Mouse (Mus musculus): ENCODE measurements around the gene Klhl2. TPM values are rescaled to one million over a fixed set of nuclear protein-coding genes. Genes with fewer than 3 reads are reported as not detected.

The Klhl2 gene
- polyA plus RNA-seq, 1 experiment from 2014 or later: 40.5 TPM

DNA sequence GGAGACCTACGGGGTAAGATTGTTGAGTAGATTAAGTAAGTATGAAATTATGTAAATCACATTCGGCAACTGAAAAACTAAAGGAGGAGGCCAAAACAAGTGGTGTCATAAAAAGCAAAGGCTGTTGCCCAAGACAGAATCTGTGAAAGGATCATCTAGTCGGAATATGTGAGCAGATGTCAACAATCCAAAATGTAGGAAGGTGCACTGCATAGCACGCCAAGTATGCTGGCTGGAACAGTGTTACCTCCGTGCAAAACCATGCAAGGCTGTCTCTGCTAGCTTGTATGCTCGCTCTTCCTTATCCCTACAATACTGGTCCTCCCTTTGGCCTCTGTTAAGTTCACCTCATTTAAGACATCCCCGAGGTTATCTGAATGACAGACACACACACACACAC lies 4.5 kb downstream of the Klhl2 start:
- no peak for ATAC-seq (ENCODE audit: low FRiP score, low read depth)
- H3K4me3 ChIP-seq: no peak overlapping the region
- H3K27ac ChIP-seq (replicated peaks): no peak overlapping the region
- no peaks in the 10 kb centered on the region for H3K27me3 ChIP-seq
- no peaks in the 10 kb centered on the region for H3K36me3 ChIP-seq
- 81% methylated on average over 7 of the region's 7 CpGs for WGBS
- H3K4me1 ChIP-seq (replicated peaks): peaks cover 34% of the 10 kb centered on the region
- no peak overlapping the region for H3K4me2 ChIP-seq
- no peaks in the 10 kb centered on the region for H3K9me3 ChIP-seq
- H3K9ac ChIP-seq: no peak overlapping the region

DNA sequence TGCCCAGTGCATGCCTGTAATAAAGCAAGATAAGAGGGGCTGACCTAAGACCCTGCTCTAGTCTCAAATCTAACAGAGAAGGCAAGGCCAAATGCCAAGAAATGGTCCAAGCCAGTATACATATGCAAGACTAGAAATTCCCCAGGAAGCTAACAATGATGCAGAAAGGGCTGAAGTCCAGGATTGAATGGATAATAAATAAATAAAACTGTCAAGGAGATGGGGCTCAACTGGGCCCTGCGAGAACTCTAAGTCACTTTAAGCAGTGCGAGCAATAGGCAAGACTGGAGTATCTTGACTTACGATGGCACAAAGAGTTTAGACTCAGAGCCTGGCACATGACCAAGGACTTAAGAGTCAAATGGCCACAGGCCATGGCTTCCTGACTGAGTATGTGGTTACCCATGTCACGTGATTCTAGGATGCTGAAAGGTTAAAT lies 5.8 kb downstream of the Klhl2 start:
- no peak for ATAC-seq (ENCODE audit: low FRiP score, low read depth)
- H3K27me3 ChIP-seq: no peaks in the 10 kb centered on the region
- H3K9me3 ChIP-seq: no peaks in the 10 kb centered on the region
- H3K4me2 ChIP-seq: no peak overlapping the region
- H3K4me3 ChIP-seq: no peak overlapping the region
- H3K36me3 ChIP-seq: no peaks in the 10 kb centered on the region
- WGBS: 78% methylated on average over 4 of the region's 4 CpGs
- peaks cover 34% of the 10 kb centered on the region for H3K4me1 ChIP-seq (replicated peaks)
- no peak overlapping the region for H3K9ac ChIP-seq
- no peak overlapping the region for H3K27ac ChIP-seq (replicated peaks)

DNA sequence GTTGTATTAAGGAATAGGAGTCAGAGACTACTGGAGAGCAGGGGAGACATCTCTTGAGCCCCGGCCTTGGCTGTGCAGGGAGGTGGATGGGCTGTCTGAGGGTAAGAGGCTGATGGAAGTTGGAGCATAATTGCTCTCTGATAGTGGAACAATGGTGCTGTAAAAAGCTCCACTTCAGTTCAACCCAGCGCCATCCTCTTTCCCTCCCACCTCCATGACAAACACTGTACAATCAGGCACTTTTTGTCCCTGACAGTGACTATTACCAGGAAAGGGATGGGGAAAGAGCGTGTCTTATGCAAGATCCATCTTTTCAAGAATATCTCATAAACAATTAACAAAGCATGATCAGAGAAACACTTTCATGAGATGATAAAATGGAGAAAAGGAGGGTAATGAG lies 6.6 kb downstream of the Klhl2 start:
- H3K4me1 ChIP-seq (replicated peaks): peaks cover 27% of the 10 kb centered on the region
- ATAC-seq (ENCODE audit: low FRiP score, low read depth): no peak

DNA sequence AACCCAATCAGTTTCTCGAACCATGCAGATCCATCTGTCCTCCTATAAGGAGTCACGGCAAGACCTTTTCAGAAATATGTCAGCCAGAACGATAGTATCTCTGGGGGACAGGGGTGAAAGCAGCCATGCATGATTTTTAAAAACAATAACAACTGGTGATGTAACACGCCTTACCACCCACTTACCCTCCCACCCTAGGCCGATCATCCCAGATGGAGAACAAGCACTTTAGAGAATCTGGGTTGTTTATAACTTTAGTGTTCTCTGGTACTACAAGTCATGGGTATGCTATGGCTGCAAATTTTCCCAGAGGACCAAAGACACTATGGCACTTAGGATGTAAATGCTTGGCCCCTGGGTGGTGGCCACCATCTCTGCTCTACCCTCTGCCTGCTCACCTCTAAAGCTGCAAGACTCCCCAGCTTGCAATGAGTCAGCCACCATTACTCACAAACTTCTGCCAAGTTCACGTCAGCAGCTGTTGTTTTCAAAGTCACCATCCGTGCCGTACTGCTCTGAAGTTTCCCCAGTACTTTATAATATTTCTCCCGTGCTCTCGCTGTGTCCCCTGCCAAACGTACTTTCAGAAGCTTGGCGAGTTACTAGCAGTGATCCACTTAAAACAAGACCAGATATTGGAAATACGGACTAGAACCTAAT lies 7.9 kb downstream of the Klhl2 start:
- 83% methylated on average over 13 of the region's 13 CpGs for WGBS
- H3K4me1 ChIP-seq (replicated peaks): peaks cover 19% of the 10 kb centered on the region
- H3K9ac ChIP-seq: no peak overlapping the region
- no peaks in the 10 kb centered on the region for H3K27me3 ChIP-seq
- H3K4me2 ChIP-seq: no peak overlapping the region
- no peak overlapping the region for H3K27ac ChIP-seq (replicated peaks)
- no peaks in the 10 kb centered on the region for H3K9me3 ChIP-seq
- no peak for ATAC-seq (ENCODE audit: low FRiP score, low read depth)
- H3K36me3 ChIP-seq: no peaks in the 10 kb centered on the region
- no peak overlapping the region for H3K4me3 ChIP-seq

More for the DNA sequence above, 6.6 kb downstream of the Klhl2 start:
- no peak overlapping the region for H3K4me3 ChIP-seq
- no peak overlapping the region for H3K4me2 ChIP-seq
- no peak overlapping the region for H3K9ac ChIP-seq
- H3K27ac ChIP-seq (replicated peaks): no peak overlapping the region
- no peaks in the 10 kb centered on the region for H3K36me3 ChIP-seq
- no peaks in the 10 kb centered on the region for H3K27me3 ChIP-seq
- 87% methylated on average over 3 of the region's 3 CpGs for WGBS
- no peaks in the 10 kb centered on the region for H3K9me3 ChIP-seq

DNA sequence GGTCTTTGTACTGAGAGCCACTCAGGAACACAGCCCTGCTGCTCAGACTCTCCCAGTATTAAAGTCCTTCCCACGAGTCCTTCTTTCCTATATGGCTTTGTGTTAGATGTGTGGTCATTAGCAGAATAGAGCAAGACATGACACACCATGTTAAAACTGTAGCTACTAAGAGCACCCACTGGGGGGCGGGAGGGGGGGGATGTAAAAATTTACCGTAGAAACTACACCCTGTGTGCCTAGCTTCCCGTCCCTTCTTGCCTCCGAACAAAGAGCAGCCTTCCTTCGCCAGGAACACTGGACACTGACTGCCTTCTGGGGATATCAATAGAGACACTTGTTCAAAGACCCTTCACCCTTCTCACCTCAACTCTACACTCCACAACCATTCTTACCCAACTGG lies 10.2 kb downstream of the Klhl2 start:
- Histone ChIP-seq H3K9me3 (no peaks in the 10 kb centered on the region), H3K9ac (no peak overlapping the region), H3K27me3 (no peaks in the 10 kb centered on the region), H3K36me3 (no peaks in the 10 kb centered on the region), H3K4me2 (no peak overlapping the region), H3K4me1 (replicated peaks) (peaks cover 22% of the 10 kb centered on the region), H3K4me3 (no peak overlapping the region), H3K27ac (replicated peaks) (no peak overlapping the region)
- ATAC-seq (ENCODE audit: low FRiP score, low read depth): no peak
- WGBS: 34% methylated on average over 6 of the region's 6 CpGs

DNA sequence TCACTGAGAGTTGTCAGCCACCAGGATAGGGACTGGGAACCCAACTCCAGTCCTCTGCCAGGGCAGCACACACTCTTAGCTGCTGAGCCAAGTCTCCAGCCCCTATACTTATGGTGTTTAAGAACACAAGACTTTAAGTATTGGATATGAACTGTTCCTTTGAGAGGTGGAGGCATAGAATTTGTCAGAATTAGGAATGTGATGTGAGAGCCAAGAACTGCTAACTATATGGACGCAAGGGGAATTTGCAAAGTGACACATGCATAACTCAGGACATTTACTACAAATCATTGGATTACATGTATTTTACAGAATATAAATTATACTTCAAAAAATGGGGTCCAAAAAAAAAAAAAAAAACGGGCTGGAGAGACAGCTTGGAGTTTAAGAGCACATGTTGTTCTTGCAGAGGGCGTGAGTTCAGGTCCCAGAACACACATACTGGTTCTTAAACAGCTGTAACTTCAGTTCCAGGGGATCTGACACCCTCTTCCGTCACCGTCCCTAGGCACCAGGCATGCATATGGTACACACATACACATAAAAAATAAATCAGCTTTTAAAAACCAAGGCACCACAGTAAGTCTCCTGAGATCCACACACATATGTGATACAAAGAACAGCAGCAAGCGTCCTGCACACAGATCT lies 14.2 kb downstream of the Klhl2 start:
- WGBS: 68% methylated on average over 6 of the region's 6 CpGs
- no peak for ATAC-seq (ENCODE audit: low FRiP score, low read depth)
- no peak overlapping the region for H3K4me3 ChIP-seq

DNA sequence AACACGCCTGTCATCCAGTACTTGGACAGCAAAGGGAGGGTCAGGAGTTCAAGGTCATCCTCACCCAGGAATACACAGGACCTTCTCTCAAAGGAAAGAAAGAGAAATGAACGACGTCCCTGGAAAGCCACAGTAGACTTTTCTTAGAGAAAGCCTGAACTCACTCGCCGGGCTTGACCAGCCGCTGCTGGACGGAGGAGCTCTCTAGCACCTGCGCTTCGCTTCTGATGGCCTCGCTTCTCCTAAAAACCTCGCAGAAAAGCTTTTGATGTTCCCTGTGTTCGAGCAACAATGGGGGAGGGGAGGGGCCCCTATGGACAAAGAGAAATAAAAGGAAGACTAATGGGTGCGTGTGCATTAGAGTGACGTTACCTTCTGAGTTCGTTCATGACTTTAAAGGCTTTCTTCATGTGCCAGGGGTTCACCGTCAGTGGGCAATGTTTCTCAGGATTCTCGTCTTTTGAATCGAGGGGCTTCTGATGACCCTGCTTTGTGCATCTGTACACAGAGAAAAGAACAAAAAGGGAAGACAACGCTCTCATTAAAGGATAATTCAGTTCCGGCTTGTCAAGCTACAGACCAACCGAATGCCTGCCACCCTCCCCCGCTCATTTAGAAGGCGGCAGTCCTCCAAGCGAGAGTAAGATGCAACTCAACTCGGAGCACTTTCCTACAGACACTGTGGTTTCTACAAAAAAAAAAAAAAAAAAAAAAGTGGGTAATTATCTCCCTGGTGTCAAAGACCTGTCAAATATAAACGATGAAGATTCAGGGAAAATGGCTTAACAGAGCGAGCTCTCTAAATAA lies 15.5 kb downstream of the Klhl2 start:
- H3K4me2 ChIP-seq: peak overlapping the region; percentile 25
- no peaks in the 10 kb centered on the region for H3K27me3 ChIP-seq
- peak overlapping the region; percentile 2; the same call in 1 of the 2 replicates for H3K9ac ChIP-seq
- peaks cover 28% of the 10 kb centered on the region for H3K4me1 ChIP-seq (replicated peaks)
- H3K27ac ChIP-seq (replicated peaks): 0 out of 2 replicates have a peak overlapping the region, but pooled peaks have one; percentile 0
- H3K4me3 ChIP-seq: no peak overlapping the region
- peak; percentile 3; the same call in 1 of the 2 replicates for ATAC-seq (ENCODE audit: low FRiP score, low read depth)
- no peaks in the 10 kb centered on the region for H3K9me3 ChIP-seq
- 20% methylated on average over 27 of the region's 27 CpGs for WGBS
- H3K36me3 ChIP-seq: peaks cover 3% of the 10 kb centered on the region

More for the DNA sequence above, 14.2 kb downstream of the Klhl2 start:
- no peaks in the 10 kb centered on the region for H3K9me3 ChIP-seq
- H3K4me2 ChIP-seq: no peak overlapping the region
- no peaks in the 10 kb centered on the region for H3K27me3 ChIP-seq
- no peak overlapping the region for H3K27ac ChIP-seq (replicated peaks)
- no peaks in the 10 kb centered on the region for H3K36me3 ChIP-seq
- no peak overlapping the region for H3K9ac ChIP-seq
- H3K4me1 ChIP-seq (replicated peaks): peaks cover 22% of the 10 kb centered on the region

DNA sequence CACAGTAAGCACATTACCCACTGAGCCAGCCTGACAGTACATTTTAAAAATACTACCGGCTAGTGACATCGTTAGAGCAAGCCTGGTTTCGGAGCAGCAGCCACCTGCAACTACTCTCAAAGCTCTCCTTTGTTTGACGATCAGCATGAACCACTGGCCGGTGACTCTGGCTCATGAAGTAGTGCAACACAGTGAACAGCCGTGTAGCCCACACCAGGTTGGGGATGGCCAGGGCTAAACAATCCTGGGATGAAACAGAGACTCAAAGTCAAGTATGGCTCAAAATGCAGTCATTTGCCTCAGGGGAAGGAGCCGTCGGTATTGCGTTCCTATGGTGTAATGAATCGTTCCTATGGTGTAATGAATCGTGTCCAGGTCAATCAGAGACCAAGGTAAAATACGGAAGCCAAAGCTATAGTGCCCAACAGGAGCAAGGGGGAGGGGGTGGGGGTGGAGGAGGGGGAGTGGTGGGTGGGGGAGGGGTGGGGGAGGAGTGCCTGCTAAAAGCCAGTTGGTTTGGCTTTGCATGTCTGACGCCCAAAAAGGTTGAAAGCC lies 17.2 kb downstream of the Klhl2 start:
- no peaks in the 10 kb centered on the region for H3K9me3 ChIP-seq
- H3K27ac ChIP-seq (replicated peaks): no peak overlapping the region
- H3K4me2 ChIP-seq: no peak overlapping the region
- H3K27me3 ChIP-seq: no peaks in the 10 kb centered on the region
- H3K4me3 ChIP-seq: no peak overlapping the region
- peaks cover 4% of the 10 kb centered on the region for H3K36me3 ChIP-seq
- peaks cover 26% of the 10 kb centered on the region for H3K4me1 ChIP-seq (replicated peaks)
- no peak for ATAC-seq (ENCODE audit: low FRiP score, low read depth)
- WGBS: 48% methylated on average over 13 of the region's 13 CpGs
- no peak overlapping the region for H3K9ac ChIP-seq

DNA sequence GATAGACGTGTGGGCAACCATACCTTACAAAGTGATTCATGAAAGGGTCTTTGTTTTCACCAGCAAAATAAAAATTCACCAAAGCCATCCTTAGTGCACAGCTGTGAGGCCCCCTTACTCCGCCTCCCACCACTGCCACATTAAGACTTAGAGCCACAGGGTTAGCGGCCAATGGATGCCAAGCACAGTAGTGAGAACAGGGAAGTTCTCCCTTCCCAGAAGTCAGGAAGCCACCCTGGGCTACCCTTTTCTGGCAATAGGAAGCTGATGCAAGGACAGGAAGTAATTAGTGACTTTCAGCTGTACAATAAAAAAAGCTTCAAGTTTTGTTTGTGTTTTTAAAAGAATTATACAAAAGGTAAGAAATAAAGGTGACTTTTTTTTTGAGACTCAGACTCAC lies 18.2 kb downstream of the Klhl2 start:
- ATAC-seq (ENCODE audit: low FRiP score, low read depth): no peak
- 77% methylated on average over 3 of the region's 3 CpGs for WGBS

DNA sequence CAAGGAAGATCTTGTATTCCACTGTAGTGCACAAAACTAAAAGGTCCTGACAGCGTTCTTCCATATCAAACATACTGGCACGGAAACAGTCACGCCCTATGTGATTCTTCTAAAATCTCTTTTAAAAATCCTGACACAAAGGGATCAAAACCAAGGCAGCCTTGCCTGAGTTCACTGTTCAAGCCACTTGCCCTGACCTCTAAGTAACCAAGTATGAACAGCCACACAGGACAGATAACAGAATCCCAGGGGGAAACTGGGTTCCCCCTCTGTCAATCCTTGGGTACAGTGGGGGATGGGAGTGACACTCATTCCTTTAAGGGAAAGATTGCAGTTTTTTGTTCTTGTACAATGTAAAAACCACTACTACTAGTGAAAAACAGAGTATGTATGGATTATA lies 19.9 kb downstream of the Klhl2 start:
- no peak for ATAC-seq (ENCODE audit: low FRiP score, low read depth)
- Histone ChIP-seq H3K9me3 (no peaks in the 10 kb centered on the region), H3K36me3 (peaks cover 4% of the 10 kb centered on the region), H3K4me3 (no peak overlapping the region), H3K27me3 (no peaks in the 10 kb centered on the region), H3K9ac (no peak overlapping the region), H3K4me1 (replicated peaks) (peaks cover 18% of the 10 kb centered on the region), H3K4me2 (no peak overlapping the region), H3K27ac (replicated peaks) (no peak overlapping the region)
- WGBS: 86% methylated on average over 3 of the region's 3 CpGs

More for the DNA sequence above, 18.2 kb downstream of the Klhl2 start:
- Histone ChIP-seq H3K4me2 (no peak overlapping the region), H3K27me3 (no peaks in the 10 kb centered on the region), H3K9me3 (no peaks in the 10 kb centered on the region), H3K27ac (replicated peaks) (no peak overlapping the region), H3K4me1 (replicated peaks) (peaks cover 23% of the 10 kb centered on the region), H3K9ac (no peak overlapping the region), H3K4me3 (no peak overlapping the region), H3K36me3 (peaks cover 4% of the 10 kb centered on the region)

DNA sequence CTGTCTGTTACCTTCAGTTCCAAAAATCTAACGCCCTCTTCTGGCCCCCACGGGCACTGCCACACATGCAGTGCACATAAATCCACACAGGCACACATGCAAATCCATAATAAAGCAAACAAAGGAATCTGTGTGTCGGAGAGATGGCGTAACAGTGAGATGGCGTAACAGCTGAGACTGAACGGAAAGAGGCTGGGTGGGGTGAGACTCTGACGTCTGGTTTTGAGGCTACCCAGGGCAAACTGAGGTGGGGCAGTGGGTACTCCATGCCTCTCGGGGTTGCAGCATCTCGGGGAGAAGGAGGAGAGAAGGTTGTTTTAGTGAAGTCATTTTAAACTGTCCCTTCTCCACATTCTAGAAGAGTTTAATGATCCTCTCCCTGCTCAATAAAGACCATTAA lies 20.4 kb downstream of the Klhl2 start:
- no peak for ATAC-seq (ENCODE audit: low FRiP score, low read depth)
- no peaks in the 10 kb centered on the region for H3K9me3 ChIP-seq
- H3K4me1 ChIP-seq (replicated peaks): peaks cover 14% of the 10 kb centered on the region; the same call in 1 of the 2 replicates
- no peak overlapping the region for H3K9ac ChIP-seq
- H3K4me2 ChIP-seq: no peak overlapping the region
- no peak overlapping the region for H3K27ac ChIP-seq (replicated peaks)
- peaks cover 4% of the 10 kb centered on the region for H3K36me3 ChIP-seq
- 83% methylated on average over 9 of the region's 9 CpGs for WGBS
- H3K4me3 ChIP-seq: no peak overlapping the region
- no peaks in the 10 kb centered on the region for H3K27me3 ChIP-seq

DNA sequence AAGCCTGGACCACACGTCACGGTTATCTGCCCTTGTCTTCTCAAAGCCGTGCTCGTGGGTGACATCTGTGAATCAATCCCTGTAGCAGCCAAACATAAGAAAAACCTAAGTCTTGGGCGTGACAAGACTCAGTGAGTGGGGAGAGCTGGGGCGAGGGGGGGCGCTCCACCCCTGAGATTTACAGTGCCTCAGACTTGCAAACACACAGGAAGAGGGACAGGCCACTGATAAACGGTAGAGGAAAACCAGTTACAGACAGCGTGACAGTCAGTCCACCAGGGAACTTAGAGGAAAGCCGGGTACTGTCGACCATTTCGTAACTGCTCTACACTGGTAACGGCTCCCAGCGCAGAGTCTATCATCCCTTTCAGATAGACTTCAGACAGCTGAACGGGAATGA lies 21.4 kb downstream of the Klhl2 start:
- H3K27me3 ChIP-seq: no peaks in the 10 kb centered on the region
- no peak for ATAC-seq (ENCODE audit: low FRiP score, low read depth)

More for the DNA sequence above, 21.4 kb downstream of the Klhl2 start:
- peaks cover 4% of the 10 kb centered on the region for H3K36me3 ChIP-seq
- no peak overlapping the region for H3K4me3 ChIP-seq
- no peak overlapping the region for H3K27ac ChIP-seq (replicated peaks)
- H3K9me3 ChIP-seq: no peaks in the 10 kb centered on the region
- no peak overlapping the region for H3K9ac ChIP-seq
- H3K4me2 ChIP-seq: no peak overlapping the region
- 87% methylated on average over 15 of the region's 15 CpGs for WGBS
- peaks cover 7% of the 10 kb centered on the region; the same call in 1 of the 2 replicates for H3K4me1 ChIP-seq (replicated peaks)

Measured in hindbrain, embryonic 15.5 days (tissue).